Mouse (Mus musculus): ENCODE data around the gene Ugt1a8. TPM values are rescaled to one million over a fixed set of nuclear protein-coding genes. Genes with fewer than 3 reads are reported as not detected.

The Ugt1a8 gene
- polyA plus RNA-seq, 1 experiment from 2014 or later: not detected

DNA sequence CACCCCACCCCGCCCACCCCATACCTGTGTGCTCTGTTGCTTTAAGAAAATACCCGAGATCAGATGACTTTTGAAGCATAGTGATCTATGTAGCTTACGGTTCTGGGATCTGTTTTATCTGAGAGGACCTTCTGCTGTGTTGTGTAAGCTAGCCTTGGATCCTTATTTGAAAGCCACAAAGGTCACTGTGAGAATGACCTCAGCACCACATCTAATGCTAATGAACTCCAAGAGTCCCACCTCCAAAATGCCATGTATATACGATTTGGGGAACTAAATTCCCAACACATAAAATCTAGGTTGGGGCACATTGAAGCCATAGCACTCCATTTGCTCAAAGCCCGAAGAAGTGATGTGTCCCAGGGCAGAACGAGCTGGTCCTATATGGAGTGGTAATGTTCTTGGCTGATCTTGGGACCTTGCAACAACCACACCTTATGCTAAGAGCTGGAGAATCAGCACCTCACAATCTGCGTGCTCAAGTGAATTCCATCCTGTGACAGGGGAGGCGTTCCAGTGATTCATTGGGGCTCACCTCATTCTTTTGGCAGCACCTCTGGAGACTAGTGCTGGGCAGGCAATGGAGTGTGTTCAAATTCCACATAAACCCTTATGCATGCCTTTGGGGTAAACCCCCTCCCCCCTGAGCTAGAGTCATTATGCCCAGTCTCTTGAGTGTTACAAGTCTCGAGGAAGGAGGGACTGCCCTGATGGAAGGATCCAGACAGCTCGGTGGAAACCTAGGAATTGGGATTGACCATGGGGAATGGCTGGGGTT lies 169.5 kb downstream of the Ugt1a8 start:
- H3K36me3 ChIP-seq: peaks cover 27% of the 10 kb centered on the region
- peaks cover 9% of the 10 kb centered on the region for H3K4me1 ChIP-seq
- no peak overlapping the region for H3K9ac ChIP-seq
- no peak for ATAC-seq (ENCODE audit: insufficient number of reproducible peaks, low FRiP score, low TSS enrichment, low read depth)
- H3K27ac ChIP-seq (replicated peaks): no peak overlapping the region
- no peaks in the 10 kb centered on the region for H3K27me3 ChIP-seq
- WGBS: 72% methylated on average over 10 of the region's 10 CpGs
- peaks cover 19% of the 10 kb centered on the region; the same call in 1 of the 2 replicates for H3K9me3 ChIP-seq (replicated peaks)
- H3K4me2 ChIP-seq (replicated peaks): no peak overlapping the region
- no peak overlapping the region for H3K4me3 ChIP-seq (replicated peaks)

DNA sequence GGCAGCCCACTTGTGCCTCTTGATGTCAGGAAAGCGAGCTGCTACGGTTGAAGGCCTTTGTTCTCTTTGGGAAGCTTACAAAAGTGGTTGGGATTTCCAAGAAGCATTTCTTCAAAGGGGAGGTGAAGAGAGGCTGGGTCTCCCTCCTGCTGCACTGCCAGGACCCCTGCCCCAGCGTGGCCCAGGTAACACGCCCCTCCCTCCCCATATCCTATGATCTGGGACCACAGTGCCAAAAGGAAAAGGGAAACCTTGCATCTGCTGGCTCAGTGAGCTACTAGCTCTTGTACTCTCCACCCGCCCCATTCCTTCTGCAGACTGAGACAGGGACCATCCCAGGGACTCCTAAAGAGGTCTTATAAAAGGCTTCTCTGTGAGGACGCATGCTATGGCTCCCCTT lies 170.1 kb downstream of the Ugt1a8 start:
- Histone ChIP-seq H3K27ac (replicated peaks) (no peak overlapping the region), H3K9me3 (replicated peaks) (peaks cover 13% of the 10 kb centered on the region; the same call in 1 of the 2 replicates), H3K9ac (no peak overlapping the region), H3K4me3 (replicated peaks) (no peak overlapping the region), H3K4me1 (peaks cover 9% of the 10 kb centered on the region), H3K4me2 (replicated peaks) (no peak overlapping the region), H3K36me3 (peaks cover 34% of the 10 kb centered on the region), H3K27me3 (no peaks in the 10 kb centered on the region)
- 78% methylated on average over 6 of the region's 6 CpGs for WGBS
- ATAC-seq (ENCODE audit: insufficient number of reproducible peaks, low FRiP score, low TSS enrichment, low read depth): no peak

DNA sequence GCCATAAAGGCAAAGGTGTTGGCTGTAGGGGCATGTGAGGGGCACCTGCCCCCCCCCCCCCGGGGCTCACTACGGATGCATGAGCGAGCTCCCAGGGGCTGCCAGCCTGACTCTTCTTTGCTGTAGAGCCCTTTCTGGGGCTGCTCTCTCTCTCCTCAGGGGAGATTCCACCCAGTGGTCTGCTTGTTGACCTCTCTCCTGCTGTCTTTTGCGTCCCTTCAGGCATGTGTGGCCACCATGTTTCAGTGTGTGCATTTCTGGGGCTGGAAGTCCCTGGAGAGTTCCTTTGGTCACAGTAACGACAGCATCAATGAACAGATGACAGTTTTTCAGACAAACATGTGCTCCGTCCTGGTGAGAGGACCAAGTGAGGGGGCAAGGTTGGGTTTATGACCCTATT lies 170.7 kb downstream of the Ugt1a8 start:
- 64% methylated on average over 6 of the region's 6 CpGs for WGBS
- Histone ChIP-seq H3K4me1 (peaks cover 9% of the 10 kb centered on the region), H3K4me3 (replicated peaks) (no peak overlapping the region), H3K27ac (replicated peaks) (no peak overlapping the region), H3K9me3 (replicated peaks) (peaks cover 10% of the 10 kb centered on the region; the same call in 1 of the 2 replicates), H3K36me3 (peaks cover 40% of the 10 kb centered on the region), H3K27me3 (no peaks in the 10 kb centered on the region), H3K4me2 (replicated peaks) (no peak overlapping the region), H3K9ac (no peak overlapping the region)
- no peak for ATAC-seq (ENCODE audit: insufficient number of reproducible peaks, low FRiP score, low TSS enrichment, low read depth)

DNA sequence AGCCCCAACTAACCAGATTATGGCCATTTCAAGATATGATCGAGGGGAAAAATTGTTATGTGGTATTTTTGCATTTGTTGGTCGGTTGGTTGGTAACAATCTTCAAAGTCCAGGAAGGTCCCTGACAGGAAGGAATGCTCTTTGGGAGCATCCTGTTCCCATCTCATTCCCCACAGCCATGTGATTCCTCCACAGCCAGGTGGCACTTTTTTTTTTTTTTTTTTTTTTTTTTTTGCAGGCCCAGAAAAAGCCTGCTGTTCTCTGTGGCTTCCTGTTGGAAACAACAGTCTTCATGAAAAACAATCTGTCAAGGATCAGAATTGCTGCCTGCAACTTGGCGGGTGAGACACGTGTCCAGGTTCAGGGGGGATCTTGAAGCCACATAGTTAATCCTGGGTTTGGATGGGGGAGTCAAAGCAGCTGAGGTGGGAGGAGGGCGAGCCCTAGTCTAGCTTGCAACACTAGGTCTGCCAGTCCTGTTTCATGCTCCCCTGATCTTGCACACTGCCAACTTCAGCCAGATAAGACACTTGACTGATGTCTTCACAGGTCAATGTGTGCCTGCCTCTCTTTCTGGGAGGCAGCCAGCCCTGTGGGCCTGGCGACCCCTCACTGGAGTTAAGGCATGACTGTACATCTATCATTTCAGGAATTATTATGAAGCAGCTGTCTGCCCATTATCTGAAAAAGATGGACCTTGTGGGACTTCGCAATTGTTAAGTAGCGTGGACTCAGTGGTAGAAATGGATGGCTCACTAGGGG lies 171.4 kb downstream of the Ugt1a8 start:
- H3K27me3 ChIP-seq: no peaks in the 10 kb centered on the region
- H3K9ac ChIP-seq: no peak overlapping the region
- H3K27ac ChIP-seq (replicated peaks): peak overlapping the region; percentile 4; the same call in 1 of the 2 replicates
- H3K4me1 ChIP-seq: peaks cover 9% of the 10 kb centered on the region
- H3K4me2 ChIP-seq (replicated peaks): no peak overlapping the region
- H3K9me3 ChIP-seq (replicated peaks): peaks cover 10% of the 10 kb centered on the region; the same call in 1 of the 2 replicates
- 70% methylated on average over 8 of the region's 8 CpGs for WGBS
- H3K36me3 ChIP-seq: peaks cover 47% of the 10 kb centered on the region
- no peak for ATAC-seq (ENCODE audit: insufficient number of reproducible peaks, low FRiP score, low TSS enrichment, low read depth)
- H3K4me3 ChIP-seq (replicated peaks): no peak overlapping the region

DNA sequence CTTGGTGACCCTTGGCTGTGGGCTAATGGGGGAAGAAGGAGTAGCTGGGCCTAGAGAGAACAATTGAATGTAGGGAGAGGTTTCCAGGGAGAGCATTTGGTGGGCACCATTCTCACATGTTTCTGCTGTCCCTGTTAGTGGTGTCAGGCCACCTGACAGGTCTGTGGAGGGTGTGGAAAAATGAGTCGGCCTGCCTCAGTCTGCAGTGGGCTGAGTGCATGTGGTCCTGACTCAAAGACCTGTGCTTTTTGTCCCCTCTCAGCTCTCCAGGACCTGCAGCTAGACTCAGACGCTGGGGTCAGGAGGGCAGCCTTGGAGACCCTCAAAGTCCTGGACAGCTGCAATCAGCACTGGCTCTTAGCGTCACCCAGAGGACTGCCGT lies 172.0 kb downstream of the Ugt1a8 start:
- Histone ChIP-seq H3K9ac (no peak overlapping the region), H3K9me3 (replicated peaks) (peaks cover 6% of the 10 kb centered on the region; the same call in 1 of the 2 replicates), H3K4me1 (peaks cover 9% of the 10 kb centered on the region), H3K4me2 (replicated peaks) (no peak overlapping the region), H3K36me3 (peaks cover 53% of the 10 kb centered on the region), H3K4me3 (replicated peaks) (no peak overlapping the region), H3K27ac (replicated peaks) (no peak overlapping the region; the same call in 1 of the 2 replicates), H3K27me3 (no peaks in the 10 kb centered on the region)
- 73% methylated on average over 4 of the region's 4 CpGs for WGBS
- no peak for ATAC-seq (ENCODE audit: insufficient number of reproducible peaks, low FRiP score, low TSS enrichment, low read depth)

DNA sequence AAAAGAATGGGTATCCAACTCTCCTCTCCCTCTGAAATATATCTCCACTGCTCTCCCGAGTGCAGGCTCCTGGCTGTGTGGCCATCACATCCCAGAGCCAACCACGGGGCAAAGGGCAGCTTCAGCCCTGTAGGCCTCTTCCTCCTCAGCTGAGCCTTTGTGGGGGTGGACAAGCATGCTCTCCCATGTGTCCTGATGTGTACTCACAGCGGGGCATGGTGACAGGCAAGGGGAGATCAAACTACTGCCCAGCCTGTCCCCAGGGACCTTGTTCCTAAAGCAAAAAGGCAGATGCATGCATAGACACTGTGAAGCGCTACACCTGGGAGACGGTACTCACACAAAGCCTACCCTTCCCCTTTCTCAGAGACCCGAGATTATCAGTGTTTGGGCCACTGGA lies 172.5 kb downstream of the Ugt1a8 start:
- peaks cover 2% of the 10 kb centered on the region; the same call in 1 of the 2 replicates for H3K9me3 ChIP-seq (replicated peaks)
- no peak overlapping the region for H3K9ac ChIP-seq
- WGBS: 77% methylated on average over 6 of the region's 6 CpGs
- H3K27ac ChIP-seq (replicated peaks): no peak overlapping the region
- H3K4me2 ChIP-seq (replicated peaks): no peak overlapping the region
- no peak overlapping the region for H3K4me3 ChIP-seq (replicated peaks)
- peak; percentile 4; the same call in 1 of the 2 replicates for ATAC-seq (ENCODE audit: insufficient number of reproducible peaks, low FRiP score, low TSS enrichment, low read depth)
- H3K27me3 ChIP-seq: no peaks in the 10 kb centered on the region
- peaks cover 58% of the 10 kb centered on the region for H3K36me3 ChIP-seq
- peaks cover 9% of the 10 kb centered on the region for H3K4me1 ChIP-seq

DNA sequence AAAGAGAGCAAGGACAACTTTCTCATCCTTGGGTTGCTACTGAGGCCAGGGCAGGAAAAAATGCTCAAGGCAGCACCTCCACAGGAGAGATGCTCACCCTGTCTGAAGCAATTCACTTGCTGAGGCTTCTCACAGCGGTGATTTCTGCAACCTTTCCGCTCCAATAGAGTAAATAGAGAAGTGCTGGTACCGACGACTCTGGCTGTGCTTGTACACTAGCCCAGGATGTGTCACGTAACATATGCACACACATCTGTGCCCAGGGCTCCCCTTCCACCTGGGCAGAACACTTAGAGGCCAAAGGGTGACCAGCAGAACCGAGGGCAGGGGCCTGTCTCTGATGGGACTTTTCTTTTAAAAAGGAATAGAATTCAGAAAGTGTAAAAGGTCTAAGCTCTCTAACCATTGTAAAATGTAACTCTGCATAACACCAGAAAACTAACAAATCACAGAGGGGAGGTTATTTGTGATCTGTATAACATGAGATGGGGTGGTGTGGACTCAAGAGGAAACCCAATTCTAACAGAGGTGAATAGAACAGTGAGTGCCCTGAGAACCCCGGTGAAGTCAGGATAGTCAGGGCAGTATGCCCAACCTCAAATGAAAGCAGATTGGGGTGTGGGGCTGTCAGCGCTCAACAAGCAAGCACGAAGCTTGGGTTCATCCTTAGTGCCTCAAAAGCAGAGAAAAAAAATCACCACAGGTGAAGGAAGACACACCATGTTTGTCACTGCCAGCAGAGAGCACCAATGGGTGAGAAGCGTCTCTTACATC lies 173.2 kb downstream of the Ugt1a8 start:
- Histone ChIP-seq H3K27me3 (no peaks in the 10 kb centered on the region), H3K9ac (no peak overlapping the region), H3K9me3 (replicated peaks) (no peaks in the 10 kb centered on the region; the same call in 1 of the 2 replicates), H3K4me1 (peaks cover 9% of the 10 kb centered on the region), H3K4me2 (replicated peaks) (no peak overlapping the region), H3K36me3 (peaks cover 65% of the 10 kb centered on the region), H3K27ac (replicated peaks) (no peak overlapping the region), H3K4me3 (replicated peaks) (no peak overlapping the region)
- ATAC-seq (ENCODE audit: insufficient number of reproducible peaks, low FRiP score, low TSS enrichment, low read depth): no peak
- 83% methylated on average over 10 of the region's 10 CpGs for WGBS

- peaks cover 74% of the 10 kb centered on the region for H3K36me3 ChIP-seq
- peaks cover 9% of the 10 kb centered on the region for H3K4me1 ChIP-seq
- 0 out of 2 replicates have a peak, but pooled peaks have one; percentile 3 for ATAC-seq (ENCODE audit: insufficient number of reproducible peaks, low FRiP score, low TSS enrichment, low read depth)
- H3K27me3 ChIP-seq: no peaks in the 10 kb centered on the region
- H3K27ac ChIP-seq (replicated peaks): peak overlapping the region; percentile 0; the same call in 1 of the 2 replicates
- H3K4me3 ChIP-seq (replicated peaks): no peak overlapping the region
- no peak overlapping the region for H3K4me2 ChIP-seq (replicated peaks)
- no peak overlapping the region for H3K9ac ChIP-seq
- no peaks in the 10 kb centered on the region; the same call in 1 of the 2 replicates for H3K9me3 ChIP-seq (replicated peaks)
- 85% methylated on average over 7 of the region's 7 CpGs for WGBS
These were observed 174.1 kb downstream of the Ugt1a8 start for GRCm38 (mm10) chr1:88261706-88262105.

- WGBS: 66% methylated on average over 4 of the region's 4 CpGs
- no peak overlapping the region for H3K4me2 ChIP-seq (replicated peaks)
- H3K27ac ChIP-seq (replicated peaks): peak overlapping the region; percentile 0; the same call in 1 of the 2 replicates
- peak; percentile 20 for ATAC-seq (ENCODE audit: insufficient number of reproducible peaks, low FRiP score, low TSS enrichment, low read depth)
- H3K4me3 ChIP-seq (replicated peaks): no peak overlapping the region
- no peak overlapping the region for H3K9ac ChIP-seq
- H3K36me3 ChIP-seq: peaks cover 79% of the 10 kb centered on the region
- H3K4me1 ChIP-seq: peaks cover 9% of the 10 kb centered on the region
- no peaks in the 10 kb centered on the region; the same call in 1 of the 2 replicates for H3K9me3 ChIP-seq (replicated peaks)
- H3K27me3 ChIP-seq: no peaks in the 10 kb centered on the region
These were observed 174.6 kb downstream of the Ugt1a8 start for GRCm38 (mm10) chr1:88262255-88262654.

DNA sequence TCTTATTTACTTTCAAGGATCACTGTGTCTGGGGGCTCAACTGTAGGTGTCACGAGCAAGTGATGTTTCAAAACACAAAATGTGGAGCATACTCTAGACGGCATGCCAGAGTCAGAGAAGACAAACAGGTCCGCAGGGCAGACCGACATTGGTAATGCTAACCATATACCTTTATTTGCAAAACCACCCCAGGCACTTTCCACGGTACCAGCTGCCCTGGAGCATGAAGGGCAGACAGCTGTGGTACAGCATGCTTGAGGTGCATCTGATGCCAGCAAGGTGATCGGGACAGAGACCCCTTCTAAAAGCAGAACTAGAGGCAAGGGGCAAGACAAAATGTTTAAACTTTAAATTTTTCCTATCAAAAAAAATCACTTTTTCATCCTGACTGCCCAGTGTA lies 175.3 kb downstream of the Ugt1a8 start:
- Histone ChIP-seq H3K27ac (replicated peaks) (0 out of 2 replicates have a peak overlapping the region, but pooled peaks have one; percentile 0), H3K36me3 (peaks cover 86% of the 10 kb centered on the region), H3K9ac (no peak overlapping the region), H3K9me3 (replicated peaks) (no peaks in the 10 kb centered on the region; the same call in 1 of the 2 replicates), H3K4me1 (peaks cover 9% of the 10 kb centered on the region), H3K4me3 (replicated peaks) (no peak overlapping the region), H3K27me3 (no peaks in the 10 kb centered on the region), H3K4me2 (replicated peaks) (no peak overlapping the region)
- ATAC-seq (ENCODE audit: insufficient number of reproducible peaks, low FRiP score, low TSS enrichment, low read depth): no peak
- WGBS: 65% methylated on average over 6 of the region's 6 CpGs
